Mouse (Mus musculus) stomach, postnatal 0 days (tissue): ENCODE measurements around the gene Gm28729.

Experiments
- CTCF ChIP-seq: IDR thresholded peaks from 2 replicates; pipeline ENCODE4 v1.5.1; 2016; ENCODE audit warnings: antibody characterized with exemption, low read depth, mild to moderate bottlenecking, moderate library complexity
- EP300 ChIP-seq: optimal IDR thresholded peaks from 2 replicates; pipeline ENCODE3; 2016; ENCODE audit warnings: antibody characterized with exemption

DNA sequence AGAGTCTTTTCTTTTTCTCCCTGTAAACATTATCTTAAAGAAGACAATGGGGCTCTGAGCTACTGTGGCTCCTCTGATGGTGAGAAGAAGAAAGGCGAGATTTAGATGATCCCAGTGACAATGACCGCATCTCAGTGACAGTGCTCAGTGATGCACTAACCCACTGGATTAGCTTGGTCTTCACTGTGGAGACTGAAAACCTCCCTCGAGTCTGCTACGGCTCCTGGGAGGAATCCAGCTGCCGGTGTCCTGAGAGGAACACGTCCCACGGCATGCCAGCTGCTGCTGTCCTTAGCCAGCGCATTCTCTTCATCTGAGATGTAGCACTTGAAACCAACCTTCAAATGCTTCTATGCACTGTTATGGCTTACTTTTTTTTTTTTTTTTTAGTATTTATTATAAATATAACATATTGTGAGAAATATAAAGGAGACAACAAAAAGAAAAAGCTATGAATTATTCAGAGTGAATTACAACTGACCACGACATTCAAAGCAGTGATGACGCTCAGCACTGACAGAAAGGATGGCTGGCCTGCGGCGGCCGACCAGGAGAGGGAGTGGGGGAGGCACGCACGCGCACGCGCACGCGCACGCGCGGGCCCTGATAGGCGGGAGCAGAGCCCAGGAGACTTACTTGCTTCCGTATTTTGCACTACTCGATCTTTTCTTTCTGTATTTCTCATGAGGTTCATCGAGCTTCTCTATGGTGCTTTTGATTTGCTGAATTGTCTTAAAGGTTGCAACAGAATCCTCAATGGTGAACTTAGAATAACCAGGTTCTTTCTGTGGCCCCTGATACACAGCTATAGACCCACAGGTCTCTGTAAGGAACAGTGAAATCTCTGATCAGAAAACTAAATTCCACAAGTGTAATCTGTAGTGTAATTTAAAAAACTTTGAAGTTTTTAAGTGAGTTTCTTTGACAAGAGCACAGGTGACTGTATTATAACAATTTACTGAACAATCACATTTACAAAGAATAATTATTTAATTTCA, 18.9 kb upstream of the Gm28729 start:
- TF ChIP-seq CTCF: peak; percentile 69
- TF ChIP-seq EP300: no peak
